Mouse (Mus musculus) c-Kit-negative CD71-positive TER-119-positive erythroid progenitor cells, embryonic 14.5 days (primary cell): ENCODE data around the gene Ambra1.

ENCODE experiments used
- DNase-seq: peaks from one replicate; pipeline ENCODE4 v3.0.0-alpha.2; 2013; ENCODE audit warnings: low read depth, low spot score

Gene Ambra1

GRCm38 (mm10) chr2:91934826-91935525 lies 205.0 kb downstream of the Ambra1 start:
- no peak for DNase-seq

- DNase-seq: no peak
These were observed 206.2 kb downstream of the Ambra1 start for GRCm38 (mm10) chr2:91936154-91936553.

GRCm38 (mm10) chr2:91939303-91939935 lies 209.5 kb downstream of the Ambra1 start:
- no peak for DNase-seq

GRCm38 (mm10) chr2:91942356-91942755 lies 212.4 kb downstream of the Ambra1 start:
- DNase-seq: no peak

- DNase-seq: no peak
These were observed 214.4 kb downstream of the Ambra1 start for GRCm38 (mm10) chr2:91944170-91944950.

GRCm38 (mm10) chr2:91945483-91945882 lies 215.5 kb downstream of the Ambra1 start, which contains the start of gene Gm9821:
Gm9821 (plus strand) TSS chr2:91945703.
- no peak for DNase-seq

GRCm38 (mm10) chr2:91946836-91947235 lies 216.9 kb downstream of the Ambra1 start:
- no peak for DNase-seq

GRCm38 (mm10) chr2:91947397-91948150 lies 217.6 kb downstream of the Ambra1 start:
- no peak for DNase-seq

- DNase-seq: no peak
These were observed 218.2 kb downstream of the Ambra1 start for GRCm38 (mm10) chr2:91948151-91948509.

GRCm38 (mm10) chr2:91948792-91949241 lies 218.9 kb downstream of the Ambra1 start:
- no peak for DNase-seq

GRCm38 (mm10) chr2:91949411-91950274 lies 219.7 kb downstream of the Ambra1 start:
- DNase-seq: no peak

GRCm38 (mm10) chr2:91950275-91951085 lies 220.5 kb downstream of the Ambra1 start:
- no peak for DNase-seq

GRCm38 (mm10) chr2:91953825-91954224 lies 223.9 kb downstream of the Ambra1 start:
- no peak for DNase-seq

- DNase-seq: no peak
These were observed 225.2 kb downstream of the Ambra1 start for GRCm38 (mm10) chr2:91955121-91955591.

GRCm38 (mm10) chr2:91955875-91956274 lies 225.9 kb downstream of the Ambra1 start:
- DNase-seq: no peak

GRCm38 (mm10) chr2:91957096-91957495 lies 227.2 kb downstream of the Ambra1 start:
- DNase-seq: no peak

- DNase-seq: no peak
These were observed 228.1 kb downstream of the Ambra1 start for GRCm38 (mm10) chr2:91958049-91958448.

- DNase-seq: no peak
These were observed 228.9 kb downstream of the Ambra1 start for GRCm38 (mm10) chr2:91958701-91959457.
